Mouse (Mus musculus) heart, postnatal 0 days (tissue): Measurements from ENCODE around the gene Wdr90. TPM values are rescaled to one million over a fixed set of nuclear protein-coding genes. Genes with fewer than 3 reads are reported as not detected.

Experiments
- ATAC-seq: fragments of 200-750 bp; cut with Nextera tagmentation; 2 replicates; pipeline ENCODE4 v1.8.0; 2017; ENCODE audit warnings: low read depth, moderate number of reproducible peaks, moderate library complexity; ENCODE audit not compliant: insufficient read depth
- DNase-seq: peaks from one replicate; pipeline ENCODE4 v3.0.0-alpha.2; 2016; ENCODE audit warnings: low spot score
- H3K27ac ChIP-seq: fragments of 300-500 bp; sonication (generic); 2 replicates; pipeline ENCODE4 v1.5.1; 2014; ENCODE audit warnings: low read depth, mild to moderate bottlenecking
- H3K27me3 ChIP-seq: fragments of 300-500 bp; sonication (generic); 2 replicates; pipeline ENCODE4 v1.6.1; 2014; ENCODE audit warnings: low read length, mixed read lengths; ENCODE audit not compliant: control insufficient read depth, insufficient read depth
- H3K36me3 ChIP-seq: fragments of 300-500 bp; sonication (generic); replicated peaks from 2 replicates; pipeline ENCODE4 v1.6.1; 2014; ENCODE audit warnings: low read length, mixed read lengths; ENCODE audit not compliant: control insufficient read depth, insufficient read depth
- H3K4me1 ChIP-seq: fragments of 300-500 bp; sonication (generic); 2 replicates; pipeline ENCODE4 v1.6.1; 2014; ENCODE audit warnings: antibody characterized with exemption; ENCODE audit not compliant: control insufficient read depth, insufficient read depth
- H3K4me2 ChIP-seq: fragments of 300-500 bp; sonication (generic); 2 replicates; pipeline ENCODE4 v1.6.1; 2014; ENCODE audit warnings: low read depth, mild to moderate bottlenecking, low read length, moderate library complexity
- H3K4me3 ChIP-seq: fragments of 300-500 bp; sonication (generic); 2 replicates; pipeline ENCODE4 v1.5.1; 2014; ENCODE audit warnings: low read depth, low read length
- H3K9ac ChIP-seq: fragments of 300-500 bp; sonication (generic); replicated peaks from 2 replicates; pipeline ENCODE4 v1.6.1; 2014; ENCODE audit warnings: low read depth, low read length, mixed read lengths
- H3K9me3 ChIP-seq: fragments of 300-500 bp; sonication (generic); replicated peaks from 2 replicates; pipeline ENCODE4 v1.6.1; 2016; ENCODE audit warnings: low read length; ENCODE audit not compliant: control insufficient read depth
- CTCF ChIP-seq: IDR thresholded peaks from 2 replicates; pipeline ENCODE4 v1.5.1; 2016; ENCODE audit warnings: antibody characterized with exemption, control low read depth, low read depth
- EP300 ChIP-seq: IDR thresholded peaks from 2 replicates; pipeline ENCODE4 v1.6.1; 2016; ENCODE audit warnings: antibody characterized with exemption, low read depth
- WGBS: fragments of 180-500 bp; shearing (Covaris S2); extraction: QIAGEN DNeasy Blood & Tissue Kit; methylation state at CpG from one replicate; pipeline ENCODE4 v1.1.7; 2014; 5-methylcytosine and 5-hydroxymethylcytosine counted together
- polyA plus RNA-seq: library from polyadenylated mRNA; unstranded; fragments of >200 nt; fragmentation: Nextera tagmentation; extraction: Ambion mirVana; gene quantifications from 2 replicates; pipeline ENCODE4 v1.2.1, GENCODE M21; 2015
- total RNA-seq: library from RNA; depleted of rRNA; stranded (reverse); fragments of >200 nt; gene quantifications from 2 replicates; pipeline ENCODE4 v1.2.3, GENCODE M21; 2014; ENCODE audit warnings: low replicate concordance; rRNA removed

Wdr90 gene
- total RNA-seq = 19.3 and 36.7 TPM in 2 replicates
- polyA plus RNA-seq = 3.1 and 4.2 TPM in 2 replicates

- Histone ChIP-seq H3K4me3 (peak within 1 kb of the TSS; percentile 55), H3K4me2 (peak within 1 kb of the TSS; percentile 78), H3K4me1 (peaks cover 12% of the 10 kb centered on the region), H3K9ac (peak within 1 kb of the TSS; percentile 50), H3K27ac (peak within 1 kb of the TSS; percentile 61), H3K9me3 (no peaks in the 10 kb centered on the region), H3K27me3 (no peaks in the 10 kb centered on the region), H3K36me3 (peaks cover 17% of the 10 kb centered on the region)
- no peak for TF ChIP-seq CTCF
- TF ChIP-seq EP300 = no peak
- peak; percentile 93 for ATAC-seq
- 3% methylated on average over 65 of the region's 65 CpGs for WGBS
- peak; percentile 90 for DNase-seq
Measured at GRCm38 (mm10) chr17:25860832-25861703, at the start of gene Wdr90. Gene Wdr90, minus strand, starts transcription at chr17:25861501.

- ATAC-seq (no peak), DNase-seq (no peak)
- Histone ChIP-seq H3K4me3 (no peak overlapping the region), H3K4me2 (no peak overlapping the region), H3K27ac (no peak overlapping the region), H3K27me3 (no peaks in the 10 kb centered on the region), H3K4me1 (no peaks in the 10 kb centered on the region), H3K9ac (no peak overlapping the region), H3K9me3 (no peaks in the 10 kb centered on the region), H3K36me3 (no peaks in the 10 kb centered on the region)
- 77% methylated on average over 2 of the region's 2 CpGs for WGBS
- TF ChIP-seq EP300 (no peak), CTCF (no peak)
Measured at GRCm38 (mm10) chr17:25907640-25908039, 46.3 kb upstream of the Wdr90 start.

- no peak for ATAC-seq
- H3K27ac ChIP-seq = no peak overlapping the region
- no peak overlapping the region for H3K4me2 ChIP-seq
- no peaks in the 10 kb centered on the region for H3K9me3 ChIP-seq
- TF ChIP-seq EP300 (no peak), CTCF (no peak)
- WGBS = 85% methylated on average over 3 of the region's 3 CpGs
- H3K36me3 ChIP-seq = no peaks in the 10 kb centered on the region
- no peak for DNase-seq
- H3K9ac ChIP-seq = no peak overlapping the region
- H3K4me3 ChIP-seq = no peak overlapping the region
- H3K27me3 ChIP-seq = no peaks in the 10 kb centered on the region
- no peaks in the 10 kb centered on the region for H3K4me1 ChIP-seq
Measured at GRCm38 (mm10) chr17:25903061-25903460, 41.8 kb upstream of the Wdr90 start.

GRCm38 (mm10) chr17:25900193-25900592 lies 38.9 kb upstream of the Wdr90 start:
- H3K9me3 ChIP-seq = no peaks in the 10 kb centered on the region
- no peaks in the 10 kb centered on the region for H3K36me3 ChIP-seq
- DNase-seq (no peak), ATAC-seq (no peak)
- no peak overlapping the region for H3K9ac ChIP-seq
- no peak overlapping the region for H3K27ac ChIP-seq
- no peak overlapping the region for H3K4me3 ChIP-seq
- no peaks in the 10 kb centered on the region for H3K4me1 ChIP-seq
- no peak overlapping the region for H3K4me2 ChIP-seq
- no peaks in the 10 kb centered on the region for H3K27me3 ChIP-seq
- TF ChIP-seq EP300 = no peak
- no peak for TF ChIP-seq CTCF
- 87% methylated on average over 1 of the region's 1 CpGs for WGBS

- H3K9me3 ChIP-seq = no peaks in the 10 kb centered on the region
- no peaks in the 10 kb centered on the region for H3K4me1 ChIP-seq
- H3K4me2 ChIP-seq = no peak overlapping the region
- H3K27me3 ChIP-seq = no peaks in the 10 kb centered on the region
- H3K4me3 ChIP-seq = no peak overlapping the region
- TF ChIP-seq CTCF (no peak), EP300 (no peak)
- no peaks in the 10 kb centered on the region for H3K36me3 ChIP-seq
- ATAC-seq = no peak
- DNase-seq = no peak
- H3K9ac ChIP-seq = no peak overlapping the region
- H3K27ac ChIP-seq = no peak overlapping the region
- WGBS = 70% methylated on average over 12 of the region's 12 CpGs
Measured at GRCm38 (mm10) chr17:25895891-25896290, 34.6 kb upstream of the Wdr90 start.
